Mouse (Mus musculus): ENCODE data around the gene Atp6v1c2. TPM values are rescaled to one million over a fixed set of nuclear protein-coding genes. Genes with fewer than 3 reads are reported as not detected.
A peak's percentile ranks its signal among the peaks of the same experiment; 100 is the strongest.

Atp6v1c2 gene
- total RNA-seq, 2 experiments from 2014 or later: 1.4 to 2.1 TPM

GRCm38 (mm10) chr12:17263881-17264280 is 65.3 kb downstream of the Atp6v1c2 start:
- no peak for DNase-seq (ENCODE audit: low spot score in 2 of 2)

- DNase-seq (ENCODE audit: low spot score in 2 of 2): no peak
These were observed 68.2 kb downstream of the Atp6v1c2 start for GRCm38 (mm10) chr12:17261005-17261404.

GRCm38 (mm10) chr12:17258431-17258830 is 70.7 kb downstream of the Atp6v1c2 start:
- no peak for DNase-seq (ENCODE audit: low spot score in 2 of 2)

GRCm38 (mm10) chr12:17256905-17257304 is 72.3 kb downstream of the Atp6v1c2 start:
- DNase-seq (ENCODE audit: low spot score in 2 of 2): peak in 1 of 2 experiments; percentile 40

GRCm38 (mm10) chr12:17255602-17256001 is 73.6 kb downstream of the Atp6v1c2 start:
- DNase-seq (ENCODE audit: low spot score in 2 of 2): no peak

- peak; percentile 57 to 60 for DNase-seq (ENCODE audit: low spot score in 2 of 2)
These were observed 76.1 kb downstream of the Atp6v1c2 start for GRCm38 (mm10) chr12:17253069-17253468.

GRCm38 (mm10) chr12:17250962-17251361 is 78.2 kb downstream of the Atp6v1c2 start:
- no peak for DNase-seq (ENCODE audit: low spot score in 2 of 2)

- DNase-seq (ENCODE audit: low spot score in 2 of 2): peak in 1 of 2 experiments; percentile 47
These were observed 87.1 kb downstream of the Atp6v1c2 start for GRCm38 (mm10) chr12:17242041-17242440.

- DNase-seq (ENCODE audit: low spot score in 2 of 2): no peak
These were observed 87.5 kb downstream of the Atp6v1c2 start for GRCm38 (mm10) chr12:17241614-17242013.

GRCm38 (mm10) chr12:17241016-17241415 is 88.1 kb downstream of the Atp6v1c2 start:
- DNase-seq (ENCODE audit: low spot score in 2 of 2): no peak

GRCm38 (mm10) chr12:17239428-17239688 is 89.8 kb downstream of the Atp6v1c2 start:
- no peak for DNase-seq (ENCODE audit: low spot score in 2 of 2)

GRCm38 (mm10) chr12:17238588-17239427 is 90.4 kb downstream of the Atp6v1c2 start:
- no peak for DNase-seq (ENCODE audit: low spot score in 2 of 2)

- DNase-seq (ENCODE audit: low spot score in 2 of 2): no peak
These were observed 93.4 kb downstream of the Atp6v1c2 start for GRCm38 (mm10) chr12:17235535-17236313.

Small RNAs within 50 kb of the gene (microRNA-seq; reads per million reads assigned to microRNA genes)
- gene Mir3066 (ENCODE audit: borderline number of aligned reads in 2 of 2): 0.61 to 0.95 reads per million in 2 experiments

Other genes starting within 250 kb of the Atp6v1c2 start
- gene Kcnf1, start 152.5 kb downstream of the Atp6v1c2 start, total RNA-seq (2021): under 1 TPM; 0.33 to 0.51 TPM
- gene Pdia6, start 62.8 kb downstream of the Atp6v1c2 start, total RNA-seq (2021): 100 to 1,000 TPM; 175 to 178 TPM
- 10 to 100 TPM; 16.7 to 17.8 TPM for gene Nol10, start 19.1 kb upstream of the Atp6v1c2 start, total RNA-seq (2021)
- gene Odc1, start 215.4 kb upstream of the Atp6v1c2 start, total RNA-seq (2021): 100 to 1,000 TPM; 331 to 566 TPM